22 mouse cellular contexts compared by ENCODE assay signal in genomic region chr14:47646246-47646645, GRCm38 (mm10). TPM values are rescaled to one million over a fixed set of nuclear protein-coding genes. Genes with fewer than 3 reads are reported as not detected.
DNase-seq lines count a peak whose midpoint lies in the region; ATAC-seq and TF ChIP-seq lines count a peak whose summit lies in the region.
"Had no signal": no experiment of that assay in that cellular context is flagged by ENCODE, and none has a peak within 500 bp of the region (broad histone marks: within the 10 kb centered on the region; RNA-seq: fewer than 3 reads in every experiment).

No protein-coding gene starts in this region.

- H3K36me3 ChIP-seq in heart, adult 2 months (ENCODE audit: control insufficient read depth, insufficient read depth, low read length): peaks cover 7% of the 10 kb centered on the region
- no peaks in the 10 kb centered on the region for H3K36me3 ChIP-seq in hindbrain, postnatal 0 days (ENCODE audit: insufficient read depth, low read length)
- no peaks in the 10 kb centered on the region for H3K36me3 ChIP-seq in hindbrain, embryonic 12.5 days
- H3K36me3 ChIP-seq in ES-E14 (ENCODE audit: control insufficient read depth, insufficient read depth, low read length, poor library complexity, severe bottlenecking): no peaks in the 10 kb centered on the region
- H3K36me3 ChIP-seq: forebrain, embryonic 12.5 days; limb, embryonic 15.5 days; liver, embryonic 15.5 days; midbrain, embryonic 15.5 days had no signal

- H3K27me3 ChIP-seq in heart, adult 2 months (ENCODE audit: control insufficient read depth, insufficient read depth, low read length): no peaks in the 10 kb centered on the region
- no peaks in the 10 kb centered on the region for H3K27me3 ChIP-seq in hindbrain, postnatal 0 days (ENCODE audit: insufficient read depth, low read length)
- H3K27me3 ChIP-seq in hindbrain, embryonic 12.5 days: no peaks in the 10 kb centered on the region
- H3K27me3 ChIP-seq: limb, embryonic 15.5 days; megakaryocyte, embryonic 14.5 days; midbrain, embryonic 15.5 days had no signal

- H3K9me3 ChIP-seq in hindbrain, postnatal 0 days (ENCODE audit: low read length): no peaks in the 10 kb centered on the region
- H3K9me3 ChIP-seq in hindbrain, embryonic 12.5 days (replicated peaks): no peaks in the 10 kb centered on the region
- no peaks in the 10 kb centered on the region for H3K9me3 ChIP-seq in ES-E14 (ENCODE audit: control insufficient read depth, insufficient read depth, low read depth, low read length)
- H3K9me3 ChIP-seq: forebrain, embryonic 12.5 days; limb, embryonic 15.5 days; liver, embryonic 15.5 days; megakaryocyte, embryonic 14.5 days; midbrain, embryonic 15.5 days had no signal

- no peak for TF ChIP-seq POLR2A in heart, adult 2 months (IDR thresholded peaks at IDR 0.05; ENCODE audit: insufficient read depth, low read depth, low read length)

- 46% methylated on average over 5 of the region's 5 CpGs for WGBS in heart, adult 2 months
- 26% methylated on average over 5 of the region's 5 CpGs for WGBS in hindbrain, postnatal 0 days
- WGBS in hindbrain, embryonic 12.5 days: 33% methylated on average over 5 of the region's 5 CpGs

- intact Hi-C loops in heart, adult 2 months (cut with DNase I): no loop called here

- DNase-seq in adrenal gland, adult 2 months: peak; percentile 61
- DNase-seq in adrenal gland, adult 8-10 months: no peak
- DNase-seq in heart, adult 11 months: peak; percentile 89
- no peak for DNase-seq in heart, adult 2 months
- DNase-seq in hindbrain, postnatal 0 days (ENCODE audit: low spot score): peak; percentile 15
- DNase-seq in ES-E14 (ENCODE audit: low read depth, low spot score): no peak
- DNase-seq in left cerebral cortex, adult 9 months (ENCODE audit: low spot score in 2 of 2): no peak
- DNase-seq: cerebellum, adult 18-20 months; cerebellum, postnatal 25 days; gastrocnemius, postnatal 36 days; kidney, adult 18-20 months; kidney, postnatal 14 days; right cerebral cortex, postnatal 25 days; thymus, postnatal 36 days had no signal

- in situ Hi-C loops in ES-E14 (cut with MboI; ENCODE audit: low sequenced_read_pairs in 2 of 2, unreplicated experiment in 2 of 2): no loop called here

- ATAC-seq in hindbrain, postnatal 0 days: no peak
- no peak for ATAC-seq in hindbrain, embryonic 12.5 days (ENCODE audit: low FRiP score)
- ATAC-seq: lung, postnatal 0 days; midbrain, embryonic 15.5 days had no signal

- H3K4me1 ChIP-seq in heart, adult 2 months (ENCODE audit: control insufficient read depth, insufficient read depth, low read length): peaks cover 2% of the 10 kb centered on the region; the same call in 1 of the 2 replicates
- peaks cover under 1% of the 10 kb centered on the region; the same call in 1 of the 2 replicates for H3K4me1 ChIP-seq in hindbrain, postnatal 0 days (ENCODE audit: insufficient read depth, low read length)
- H3K4me1 ChIP-seq in hindbrain, embryonic 12.5 days: peaks cover 16% of the 10 kb centered on the region
- peaks cover 8 to 11% of the 10 kb centered on the region in 2 experiments; a peak in 3 of 4 replicates for H3K4me1 ChIP-seq in ES-E14 (ENCODE audit: control insufficient read depth in 2 of 2, insufficient read depth in 2 of 2, low read length in 2 of 2, poor library complexity in 1 of 2)

- TF ChIP-seq EP300 in heart, adult 2 months (IDR thresholded peaks at IDR 0.05; ENCODE audit: insufficient read depth, low read depth, low read length): no peak

- 0 out of 2 replicates have a peak, but pooled peaks cover 1% of the 10 kb centered on the region for H3K79me2 ChIP-seq in heart, adult 2 months (replicated peaks; ENCODE audit: control insufficient read depth, insufficient read depth, low read length)

- H3K4me2 ChIP-seq in hindbrain, postnatal 0 days (ENCODE audit: low read depth, low read length): no peak overlapping the region
- H3K4me2 ChIP-seq in hindbrain, embryonic 12.5 days (replicated peaks): no peak overlapping the region
- H3K4me2 ChIP-seq: forebrain, embryonic 12.5 days; limb, embryonic 15.5 days; liver, embryonic 15.5 days; midbrain, embryonic 15.5 days had no signal

- TF ChIP-seq CTCF in heart, adult 2 months (IDR thresholded peaks at IDR 0.05): no peak
- no peak for TF ChIP-seq CTCF in hindbrain, postnatal 0 days (IDR thresholded peaks at IDR 0.05; ENCODE audit: low read depth)

- H3K27ac ChIP-seq in heart, adult 2 months: no peak overlapping the region
- no peak overlapping the region for H3K27ac ChIP-seq in hindbrain, postnatal 0 days
- no peak overlapping the region for H3K27ac ChIP-seq in hindbrain, embryonic 12.5 days
- H3K27ac ChIP-seq in ES-E14 (ENCODE audit: insufficient read depth, low read depth, low read length, poor library complexity, severe bottlenecking): peak overlapping the region; percentile 95
- H3K27ac ChIP-seq: forebrain, embryonic 12.5 days; limb, embryonic 15.5 days; liver, embryonic 15.5 days; midbrain, embryonic 15.5 days had no signal

- H3K4me3 ChIP-seq in heart, adult 2 months: no peak overlapping the region
- H3K4me3 ChIP-seq in hindbrain, postnatal 0 days (ENCODE audit: low read length): no peak overlapping the region
- H3K4me3 ChIP-seq in hindbrain, embryonic 12.5 days: no peak overlapping the region
- no peak overlapping the region for H3K4me3 ChIP-seq in ES-E14 (ENCODE audit: insufficient read depth in 1 of 2, low read depth in 1 of 2, low read length in 2 of 2, poor library complexity in 1 of 2, severe bottlenecking in 1 of 2)
- H3K4me3 ChIP-seq: forebrain, embryonic 12.5 days; limb, embryonic 15.5 days; liver, embryonic 15.5 days; midbrain, embryonic 15.5 days; myocyte had no signal

- H3K9ac ChIP-seq in heart, adult 2 months (ENCODE audit: low read depth, low read length): no peak overlapping the region
- H3K9ac ChIP-seq in hindbrain, postnatal 0 days (replicated peaks; ENCODE audit: low read length): no peak overlapping the region
- H3K9ac ChIP-seq in hindbrain, embryonic 12.5 days: no peak overlapping the region
- H3K9ac ChIP-seq in ES-E14 (ENCODE audit: insufficient read depth, low read depth, low read length, poor library complexity, severe bottlenecking): peak overlapping the region; percentile 18; the same call in 1 of the 2 replicates
- H3K9ac ChIP-seq: forebrain, embryonic 12.5 days; limb, embryonic 15.5 days; liver, embryonic 15.5 days; midbrain, embryonic 15.5 days had no signal

TF ChIP-seq in ES-E14, 5 proteins besides CTCF, POLR2A, EP300 and RAD21:
- TF ChIP-seq ZC3H11A (IDR thresholded peaks at IDR 0.05; ENCODE audit: borderline replicate concordance, low read depth, low read length) (no peak), CHD2 (IDR thresholded peaks at IDR 0.05; ENCODE audit: low read depth, low read length) (no peak), MAFK (IDR thresholded peaks at IDR 0.05; ENCODE audit: insufficient read depth, low read depth, low read length) (no peak), ZNF384 (IDR thresholded peaks at IDR 0.05; ENCODE audit: low read depth, low read length) (no peak), HCFC1 (IDR thresholded peaks at IDR 0.05; ENCODE audit: borderline replicate concordance, insufficient read depth, low read length) (no peak)

RNA-seq across cellular contexts. Expression of gene Ktn1, which starts 2.0 kb away (rescaled TPM):
- 10 to 100 TPM; 38.3 to 55.1 TPM for total RNA-seq in adrenal gland, adult 2 months (2021)
- polyA plus RNA-seq in adrenal gland, adult 2 months (2012; rRNA removed): 2.1 and 3.4 TPM in 2 replicates
- total RNA-seq in adrenal gland, adult 8-10 months (2022): 10 to 100 TPM; 50.5 to 90.6 (median 62.7) TPM
- total RNA-seq in heart, adult 2 months (2021): 100 to 1,000 TPM; 195 to 220 TPM
- 15.9 and 34.9 TPM in 2 replicates for polyA plus RNA-seq in heart, adult 2 months (2012; rRNA removed)
- total RNA-seq in hindbrain, postnatal 0 days (2014; rRNA removed): 23.5 and 27.4 TPM in 2 replicates
- 66.8 and 73.8 TPM in 2 replicates for polyA plus RNA-seq in hindbrain, postnatal 0 days (2015; fragmentation: Nextera tagmentation; extraction: Ambion mirVana)
- 90.4 and 94.9 TPM in 2 replicates for polyA plus RNA-seq in hindbrain, embryonic 12.5 days (2016; fragmentation: Nextera tagmentation; extraction: Ambion mirVana)
- total RNA-seq in ES-E14 (2012; rRNA removed): 87.6 and 155 TPM in 2 replicates

Comparison
In these comparisons a context has a peak if more than half of its experiments do, and no peak if none do; other contexts are left out.
1. DNase-seq: peak in adrenal gland, adult 2 months (single experiment), heart, adult 11 months (single experiment) and hindbrain, postnatal 0 days (single experiment); none in adrenal gland, adult 8-10 months (single experiment), heart, adult 2 months (0 of 2), ES-E14 (single experiment) and left cerebral cortex, adult 9 months (0 of 2).